Mouse (Mus musculus) ES-Bruce4 (cell line): ENCODE measurements around the gene Bnip3. TPM values are rescaled to one million over a fixed set of nuclear protein-coding genes. Genes with fewer than 3 reads are reported as not detected.

Experiments
- H3K27ac ChIP-seq: 2 replicates; pipeline ENCODE4 v1.5.1; 2012; ENCODE audit warnings: low read length, inconsistent platforms; ENCODE audit not compliant: insufficient read depth
- H3K27me3 ChIP-seq: 2 replicates; pipeline ENCODE4 v1.6.1; 2012; ENCODE audit warnings: mild to moderate bottlenecking, low read length, inconsistent platforms; ENCODE audit not compliant: control insufficient read depth, poor library complexity, insufficient read depth, severe bottlenecking
- H3K36me3 ChIP-seq: 2 replicates; pipeline ENCODE4 v1.6.1; 2012; ENCODE audit warnings: inconsistent platforms, mild to moderate bottlenecking, low read length, moderate library complexity; ENCODE audit not compliant: control insufficient read depth, poor library complexity, insufficient read depth, severe bottlenecking
- H3K4me1 ChIP-seq: one replicate; pipeline ENCODE4 v1.8.1; 2011; ENCODE audit warnings: low read length; ENCODE audit not compliant: control insufficient read depth, insufficient read depth
- H3K4me3 ChIP-seq: 2 replicates; pipeline ENCODE4 v1.5.1; 2011; ENCODE audit warnings: low read depth, mild to moderate bottlenecking, low read length
- H3K9ac ChIP-seq: 2 replicates; pipeline ENCODE4 v1.6.1; 2012; ENCODE audit warnings: low read depth, mild to moderate bottlenecking, inconsistent platforms; ENCODE audit not compliant: poor library complexity, severe bottlenecking
- H3K9me3 ChIP-seq: replicated peaks from 2 replicates; pipeline ENCODE4 v1.6.1; 2012; ENCODE audit warnings: mild to moderate bottlenecking, low read length, inconsistent platforms; ENCODE audit not compliant: control insufficient read depth, poor library complexity, insufficient read depth, severe bottlenecking
- CTCF ChIP-seq: IDR thresholded peaks from one replicate; pipeline ENCODE4 v1.8.1; 2011; ENCODE audit warnings: low read depth, low read length
- EP300 ChIP-seq: IDR thresholded peaks from 2 replicates; pipeline ENCODE4 v1.6.1; 2011; ENCODE audit warnings: low read depth, low read length; ENCODE audit not compliant: insufficient read depth
- POLR2A ChIP-seq: IDR thresholded peaks from one replicate; pipeline ENCODE4 v1.8.1; 2011; ENCODE audit warnings: low read length; ENCODE audit not compliant: insufficient read depth
- polyA plus RNA-seq: library from polyadenylated mRNA; stranded (reverse); fragments of >200 nt; gene quantifications from 2 replicates; pipeline ENCODE4 v1.2.4, GENCODE M21; 2011; ENCODE audit warnings: low read depth; ENCODE audit not compliant: missing spikeins, insufficient read depth, insufficient read length

Gene Bnip3
- polyA plus RNA-seq, 1 experiment = 73.7 TPM

DNA sequence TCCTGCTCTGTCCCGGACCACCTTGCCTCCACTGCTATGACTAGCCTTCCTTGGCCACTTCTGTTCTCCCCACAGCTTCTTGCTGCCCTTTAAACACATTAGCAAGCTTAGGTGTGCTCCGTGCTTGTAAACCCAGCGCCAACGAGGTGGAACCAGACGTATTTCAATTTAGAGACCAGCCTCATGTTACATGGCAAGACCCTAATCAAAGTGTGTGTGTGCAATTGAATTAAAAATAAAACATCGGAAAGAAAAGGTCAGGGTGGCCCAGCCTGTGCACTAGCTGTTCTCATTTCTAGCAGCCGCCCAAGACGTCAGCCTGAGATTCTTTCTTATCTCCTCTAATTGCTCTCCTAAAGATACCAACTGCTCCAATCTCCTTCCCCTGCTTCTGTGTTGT, 64.2 kb downstream of the Bnip3 start:
- H3K4me3 ChIP-seq = peak overlapping the region; percentile 91
- peaks cover 2% of the 10 kb centered on the region for H3K4me1 ChIP-seq
- H3K27ac ChIP-seq = peak overlapping the region; percentile 60; the same call in 1 of the 2 replicates
- H3K36me3 ChIP-seq = no peaks in the 10 kb centered on the region
- H3K27me3 ChIP-seq = no peaks in the 10 kb centered on the region
- TF ChIP-seq CTCF (no peak), EP300 (no peak)
- peak overlapping the region; percentile 99 for H3K9ac ChIP-seq
- H3K9me3 ChIP-seq = no peaks in the 10 kb centered on the region

DNA sequence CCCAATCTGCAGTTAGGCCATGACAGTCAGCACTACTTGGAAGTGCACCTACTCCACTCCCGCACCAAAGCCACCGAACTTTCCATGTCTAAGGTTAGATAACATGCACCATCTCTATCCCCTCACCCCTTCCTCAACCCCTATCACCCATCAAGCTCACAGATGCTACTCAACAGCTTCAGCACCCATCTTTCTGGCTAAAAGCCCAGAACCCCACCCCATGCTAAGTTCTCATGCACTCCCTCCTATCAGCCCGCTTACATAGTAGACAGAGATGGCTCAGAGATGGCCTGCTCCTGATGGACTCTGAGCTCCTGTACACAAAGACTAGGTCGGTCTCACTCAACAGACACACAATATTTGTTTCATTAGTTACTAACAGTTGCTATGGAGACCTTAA, 65.9 kb downstream of the Bnip3 start:
- Histone ChIP-seq H3K4me3 (no peak overlapping the region), H3K9ac (no peak overlapping the region), H3K27me3 (no peaks in the 10 kb centered on the region), H3K27ac (no peak overlapping the region), H3K36me3 (no peaks in the 10 kb centered on the region), H3K9me3 (no peaks in the 10 kb centered on the region), H3K4me1 (peaks cover 2% of the 10 kb centered on the region)
- no peak for TF ChIP-seq CTCF

DNA sequence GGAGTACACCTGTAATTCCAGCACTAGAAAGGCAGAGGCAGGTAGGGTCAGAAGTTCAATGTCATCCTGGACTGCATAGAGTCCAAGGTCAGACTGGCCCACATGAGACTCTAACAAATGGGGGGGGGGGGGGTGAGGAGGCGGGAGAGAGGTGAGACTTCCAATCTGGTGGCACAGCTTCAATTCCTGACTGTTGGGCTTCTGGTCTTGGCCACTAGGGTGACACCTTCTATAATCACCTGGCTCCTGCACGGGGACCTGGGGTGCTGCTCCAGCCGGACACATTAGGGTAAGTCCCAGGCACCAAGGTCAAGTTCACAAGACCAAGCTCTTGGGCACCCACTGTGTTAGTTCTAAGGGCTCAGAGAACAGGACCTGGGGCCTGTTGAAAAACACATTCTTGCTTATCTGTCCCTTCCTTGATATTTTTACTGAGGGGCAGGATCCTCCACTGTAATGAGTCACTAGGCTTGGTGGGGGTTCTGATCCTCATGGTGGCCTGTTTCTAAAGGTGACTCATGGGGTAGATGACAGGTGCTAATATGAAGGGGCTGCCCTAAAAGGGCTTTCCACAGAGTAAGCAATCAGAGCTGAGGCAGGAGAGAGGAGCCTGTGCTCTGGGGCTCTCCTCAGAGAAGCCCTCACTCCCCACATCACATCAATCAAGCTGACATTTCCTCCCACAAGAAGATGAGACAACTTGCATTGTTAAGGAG, 67.7 kb downstream of the Bnip3 start:
- H3K27me3 ChIP-seq = no peaks in the 10 kb centered on the region
- no peak overlapping the region for H3K27ac ChIP-seq
- no peak overlapping the region for H3K4me3 ChIP-seq
- TF ChIP-seq POLR2A = no peak
- TF ChIP-seq CTCF = no peak
- H3K9me3 ChIP-seq = no peaks in the 10 kb centered on the region
- H3K36me3 ChIP-seq = peaks cover 2% of the 10 kb centered on the region
- peaks cover 2% of the 10 kb centered on the region for H3K4me1 ChIP-seq
- H3K9ac ChIP-seq = no peak overlapping the region

Other genes starting within 250 kb of the Bnip3 start
- 85.7 and 88.8 TPM in 2 replicates for gene Ppp2r2d, start 63.4 kb downstream of the Bnip3 start, polyA plus RNA-seq
- gene Mapk1ip1, start 63.2 kb downstream of the Bnip3 start, polyA plus RNA-seq = 22.9 and 24.7 TPM in 2 replicates
- gene Jakmip3, start 31.2 kb upstream of the Bnip3 start, polyA plus RNA-seq = not detected in 2 replicates
- 1.9 and 2.1 TPM in 2 replicates for gene Dpysl4, start 176.5 kb upstream of the Bnip3 start, polyA plus RNA-seq